Mouse (Mus musculus): ENCODE data around the gene Gm45261.
A peak's percentile ranks its signal among the peaks of the same experiment; 100 is the strongest.

The Gm45261 gene

DNA sequence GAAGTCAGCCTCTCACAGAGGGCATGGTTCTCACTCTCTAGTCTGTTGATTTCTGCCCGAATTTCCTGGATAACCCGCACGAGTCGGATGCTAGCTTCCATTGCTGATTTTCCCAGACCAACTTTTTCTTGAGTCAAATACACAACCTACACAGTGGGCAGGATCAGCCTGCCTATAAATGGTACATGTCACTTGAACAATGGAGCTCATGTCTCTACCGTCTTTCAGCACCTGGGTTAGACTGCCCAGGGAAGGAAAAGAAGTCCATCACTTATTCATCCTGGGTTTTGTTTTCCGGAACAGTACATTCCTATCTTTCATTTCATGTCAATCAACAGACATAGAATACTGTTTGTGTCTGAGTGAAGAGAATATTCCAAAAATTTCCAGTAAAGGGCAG is at the start of gene Gm45261:
TSS of gene Gm45261 (minus strand) at position 101 of the 400 bp plus-strand sequence.
- no peak for DNase-seq

- no peak for DNase-seq
Observed at GRCm38 (mm10) chr1:80504757-80505156, 43.5 kb upstream of the Gm45261 start.

GRCm38 (mm10) chr1:80504081-80504480 is 42.8 kb upstream of the Gm45261 start:
- DNase-seq: no peak

GRCm38 (mm10) chr1:80502456-80503165 is 41.4 kb upstream of the Gm45261 start:
- DNase-seq: no peak

DNA sequence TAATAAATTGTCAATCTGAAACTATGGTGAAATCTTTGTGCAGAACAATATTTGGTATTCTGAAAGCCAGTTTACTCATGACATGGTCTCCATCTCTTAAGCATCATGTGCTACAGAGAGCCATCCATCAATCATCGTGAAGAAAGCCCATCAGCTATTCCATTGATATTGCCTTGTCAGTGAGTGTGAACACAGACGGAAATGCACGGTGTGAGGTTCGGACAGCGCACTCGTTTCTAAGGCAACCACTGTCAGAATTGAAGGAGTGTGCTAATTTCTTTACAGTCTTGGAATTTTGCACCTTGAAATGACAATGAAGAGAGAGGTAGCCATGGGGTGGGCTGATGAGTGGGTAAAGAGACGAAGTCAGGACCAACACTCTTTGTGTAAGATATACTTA is 38.0 kb upstream of the Gm45261 start:
- no peak for DNase-seq

- DNase-seq: no peak
Observed at GRCm38 (mm10) chr1:80496360-80496759, 35.1 kb upstream of the Gm45261 start.

GRCm38 (mm10) chr1:80483419-80483818 is 22.2 kb upstream of the Gm45261 start:
- no peak for DNase-seq

GRCm38 (mm10) chr1:80474942-80475341 is 13.7 kb upstream of the Gm45261 start:
- no peak for DNase-seq

DNA sequence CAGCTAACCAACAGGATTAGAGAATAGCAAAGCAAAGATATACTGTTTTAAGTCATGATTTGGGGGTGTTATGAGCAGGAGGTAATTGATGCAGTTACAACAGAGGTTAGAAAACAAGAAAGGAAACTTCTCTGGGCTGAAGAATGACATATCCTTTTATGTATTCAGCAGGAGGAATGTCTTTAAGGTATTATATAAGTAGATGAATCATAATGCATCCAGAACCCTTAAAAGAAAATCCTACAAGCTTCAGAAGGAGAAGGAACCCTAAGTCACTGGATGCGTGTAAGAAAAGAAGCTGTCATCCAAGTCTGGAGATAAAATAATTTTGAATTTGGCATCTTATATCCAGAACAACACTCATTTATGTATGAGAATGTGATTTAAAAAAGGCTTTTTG is 11.1 kb upstream of the Gm45261 start:
- DNase-seq: no peak

GRCm38 (mm10) chr1:80459923-80460322 is 1.3 kb downstream of the Gm45261 start:
- no peak for DNase-seq

DNA sequence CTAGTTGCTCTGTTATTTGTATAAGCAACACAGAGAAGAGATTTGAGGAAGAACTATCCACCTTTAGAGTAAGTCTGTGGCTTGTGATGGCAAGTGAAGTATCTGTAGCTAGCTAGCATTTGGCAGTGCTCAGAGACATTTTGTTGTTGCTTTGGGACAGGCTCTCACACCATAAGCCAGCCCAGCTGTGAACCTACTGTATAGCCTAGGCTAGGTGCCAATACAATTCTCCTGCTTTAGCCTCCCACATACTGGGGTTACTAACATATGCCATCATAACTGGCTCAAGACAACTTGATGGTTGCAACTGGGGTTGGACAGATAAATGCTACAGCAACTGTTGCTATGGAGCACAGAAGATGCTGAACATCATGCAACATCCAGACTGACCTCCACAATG is 1.8 kb downstream of the Gm45261 start:
- DNase-seq: no peak

DNA sequence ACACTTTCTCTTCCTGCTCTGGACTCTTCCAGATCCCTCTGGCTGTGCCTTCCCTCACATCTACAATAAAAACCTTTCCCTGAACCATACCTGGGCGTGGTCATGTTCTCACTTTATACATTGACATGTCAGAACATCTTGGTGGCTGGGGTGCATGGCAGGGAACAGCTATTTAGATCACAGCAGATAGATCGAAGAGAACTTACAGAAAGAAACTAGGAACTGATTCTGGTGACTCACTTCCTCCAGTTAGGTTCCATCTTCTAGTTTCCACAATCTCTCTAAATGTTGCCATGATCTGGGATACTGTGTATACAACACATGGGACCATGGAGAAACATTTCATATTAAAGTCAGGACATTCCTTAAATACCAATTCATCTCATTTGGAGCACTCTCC is 7.3 kb downstream of the Gm45261 start:
- DNase-seq: no peak

GRCm38 (mm10) chr1:80451914-80452549 is 9.2 kb downstream of the Gm45261 start:
- DNase-seq: no peak

GRCm38 (mm10) chr1:80447554-80447953 is 13.7 kb downstream of the Gm45261 start:
- DNase-seq: no peak

DNA sequence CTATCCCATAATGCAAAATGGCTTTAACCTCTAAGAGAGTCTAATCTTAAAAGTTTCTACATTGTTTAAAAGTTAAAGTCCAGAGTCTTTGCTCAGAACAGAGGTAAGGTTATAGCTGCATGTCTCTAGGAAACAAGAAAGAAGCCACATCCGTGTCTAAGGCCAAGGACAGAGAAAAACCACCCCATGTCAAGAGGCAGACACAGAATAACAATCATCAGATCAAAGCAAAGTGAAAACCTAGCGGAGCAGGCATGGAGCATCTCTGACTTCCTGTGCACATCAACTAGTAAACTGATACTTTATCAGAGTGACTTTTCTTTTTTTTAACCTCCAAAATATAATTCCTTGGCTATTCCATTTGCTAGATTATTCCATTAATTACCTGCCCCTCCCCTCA is 20.3 kb downstream of the Gm45261 start:
- DNase-seq: no peak

- peak; percentile 4 for DNase-seq
Observed at GRCm38 (mm10) chr1:80438506-80438905, 22.7 kb downstream of the Gm45261 start.

DNA sequence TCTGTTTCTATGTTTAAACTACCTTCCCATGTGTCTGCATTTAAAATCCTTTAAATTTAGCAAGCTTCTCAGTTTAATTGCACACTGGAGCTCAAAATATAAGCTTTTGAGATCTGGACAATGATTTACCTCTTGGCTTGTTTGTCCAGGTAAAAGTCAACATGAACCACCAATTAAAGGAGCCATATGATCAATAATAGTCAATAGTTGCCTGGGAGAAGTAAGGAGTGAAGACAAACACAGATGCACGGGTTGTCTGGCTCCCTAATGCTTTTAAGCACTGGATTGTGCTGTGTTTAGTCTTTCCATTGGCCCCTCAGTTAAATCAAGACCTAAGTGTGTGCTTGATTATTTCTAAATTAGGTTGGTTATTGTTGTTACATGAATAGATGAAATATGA is 33.3 kb downstream of the Gm45261 start:
- DNase-seq: no peak

GRCm38 (mm10) chr1:80427425-80427824 is 33.8 kb downstream of the Gm45261 start:
- no peak for DNase-seq

- no peak for DNase-seq
Observed at GRCm38 (mm10) chr1:80424666-80425065, 36.6 kb downstream of the Gm45261 start.

DNA sequence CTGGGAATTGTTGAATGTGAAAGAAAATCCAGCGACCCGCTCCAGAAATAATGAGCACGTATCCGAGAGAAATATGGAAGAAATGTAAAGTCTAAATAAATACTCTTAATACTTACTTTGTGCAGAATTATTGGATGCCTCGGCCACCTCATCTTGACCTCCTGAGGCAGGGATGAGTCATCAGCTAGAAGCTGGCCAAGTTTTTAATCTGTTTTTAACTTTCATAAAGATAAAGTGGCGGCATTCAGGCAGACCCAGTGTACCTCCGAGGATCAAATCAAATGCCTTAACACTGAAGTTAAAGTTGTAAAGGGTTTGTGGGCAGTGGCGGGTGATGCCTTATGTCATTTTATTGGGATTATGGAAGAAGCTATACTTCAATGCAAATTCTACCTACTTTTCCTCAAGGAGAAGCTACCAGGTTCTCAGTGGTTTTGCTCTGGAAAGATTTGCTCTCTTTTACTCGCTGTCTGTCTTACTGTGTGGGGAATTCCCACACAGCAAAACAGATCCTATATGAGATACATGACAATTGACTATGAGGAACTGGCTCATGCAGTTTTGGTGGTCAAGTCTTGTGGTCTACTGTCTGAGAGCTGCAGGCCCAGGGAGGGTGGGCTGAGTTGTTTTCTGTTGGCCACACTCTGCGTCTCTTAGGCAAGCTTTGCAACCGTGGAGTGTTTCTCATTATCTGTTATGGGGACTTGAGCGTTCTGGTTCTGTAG is 42.8 kb downstream of the Gm45261 start:
- DNase-seq: no peak

DNA sequence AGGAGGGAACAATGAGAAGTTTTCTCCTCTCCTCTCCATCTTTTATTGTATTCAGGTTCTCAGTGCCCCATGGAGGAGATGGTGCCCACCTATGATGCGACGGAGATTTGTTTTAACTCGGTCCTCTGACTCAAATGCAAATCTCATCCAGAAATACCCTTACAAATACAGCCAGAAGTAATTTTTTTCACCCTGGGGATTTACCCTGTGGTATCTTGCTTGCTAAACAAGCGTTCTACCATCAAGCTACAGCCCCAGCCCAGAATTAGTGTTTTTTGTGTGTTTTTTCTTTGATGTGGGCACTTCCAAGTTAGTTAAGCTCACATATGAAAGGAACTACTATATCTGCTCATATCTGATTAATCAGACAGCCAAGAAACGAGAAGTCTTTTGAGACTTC is 44.9 kb downstream of the Gm45261 start:
- no peak for DNase-seq

GRCm38 (mm10) chr1:80412521-80412920 is 48.7 kb downstream of the Gm45261 start:
- no peak for DNase-seq

GRCm38 (mm10) chr1:80410229-80410973 is 50.8 kb downstream of the Gm45261 start:
- no peak for DNase-seq

Data from kidney, adult 11 months (tissue).